Mouse (Mus musculus): ENCODE measurements at regions not wholly inside any gene's neighbourhood (a gene's known extent, or its start where the extent isn't known, plus 50 kb on each side); places are given as distances from the start of the nearest gene placed in this dataset.

- no peak for TF ChIP-seq CTCF (IDR thresholded peaks at IDR 0.05; ENCODE audit: low read depth)
- TF ChIP-seq EP300 (IDR thresholded peaks at IDR 0.05; ENCODE audit: low read depth), result no peak
Observed at GRCm38 (mm10) chr8:78057357-78057756, 155.7 kb upstream of the Ttc29 start.
